Mouse (Mus musculus) right cerebral cortex, postnatal 14 days (tissue): ENCODE results near the gene Pard3b.
"Not testable (repeated sequence)": the region's sequence is repeated elsewhere in the genome, so short reads cannot be mapped to it uniquely, and the experiment has no call there.

Experiments used
- DNase-seq: peaks from one replicate; pipeline ENCODE4 v3.0.0; 2022

The Pard3b gene

GRCm38 (mm10) chr1:62595401-62595800 is 956.8 kb downstream of the Pard3b start:
- no peak for DNase-seq

- no peak for DNase-seq
These were observed 959.3 kb downstream of the Pard3b start for GRCm38 (mm10) chr1:62597751-62598400.

- DNase-seq, result no peak
These were observed 959.9 kb downstream of the Pard3b start for GRCm38 (mm10) chr1:62598551-62598950.

GRCm38 (mm10) chr1:62604644-62605043 is 966.0 kb downstream of the Pard3b start:
- not testable (repeated sequence) for DNase-seq

- no peak for DNase-seq
These were observed 979.6 kb downstream of the Pard3b start for GRCm38 (mm10) chr1:62618109-62618665.

- DNase-seq, result no peak
These were observed 980.8 kb downstream of the Pard3b start for GRCm38 (mm10) chr1:62619456-62619855.

GRCm38 (mm10) chr1:62622447-62622846 is 983.8 kb downstream of the Pard3b start:
- DNase-seq, result no peak

GRCm38 (mm10) chr1:62624166-62624565 is 985.5 kb downstream of the Pard3b start:
- DNase-seq, result no peak

- no peak for DNase-seq
These were observed 986.2 kb downstream of the Pard3b start for GRCm38 (mm10) chr1:62624836-62625235.

GRCm38 (mm10) chr1:62625332-62625731 is 986.7 kb downstream of the Pard3b start:
- no peak for DNase-seq

GRCm38 (mm10) chr1:62625819-62626505 is 987.3 kb downstream of the Pard3b start:
- no peak for DNase-seq

- DNase-seq, result no peak
These were observed 991.3 kb downstream of the Pard3b start for GRCm38 (mm10) chr1:62629952-62630351.

- no peak for DNase-seq
These were observed 993.1 kb downstream of the Pard3b start for GRCm38 (mm10) chr1:62631511-62632305.

GRCm38 (mm10) chr1:62632886-62633285 is 994.3 kb downstream of the Pard3b start:
- no peak for DNase-seq

- DNase-seq, result no peak
These were observed 996.6 kb downstream of the Pard3b start for GRCm38 (mm10) chr1:62635203-62635602.

- DNase-seq, result no peak
These were observed 998.5 kb downstream of the Pard3b start for GRCm38 (mm10) chr1:62636906-62637673.

- DNase-seq, result no peak
These were observed 1000.4 kb downstream of the Pard3b start for GRCm38 (mm10) chr1:62639012-62639411.

GRCm38 (mm10) chr1:62639440-62639839 is 1000.8 kb downstream of the Pard3b start:
- no peak for DNase-seq

GRCm38 (mm10) chr1:62644631-62645278 is 1006.1 kb downstream of the Pard3b start:
- no peak for DNase-seq

- no peak for DNase-seq
These were observed 1008.2 kb downstream of the Pard3b start for GRCm38 (mm10) chr1:62646812-62647211.

GRCm38 (mm10) chr1:62648116-62648515 is 1009.5 kb downstream of the Pard3b start:
- no peak for DNase-seq

- no peak for DNase-seq
These were observed 1010.0 kb downstream of the Pard3b start for GRCm38 (mm10) chr1:62648591-62648990.
